Mouse (Mus musculus) small intestine, adult 2 months (tissue): Measurements from ENCODE around the gene Prkcb.

Experiments
- CTCF ChIP-seq: fragments of 200-500 bp; IDR thresholded peaks from 2 replicates; pipeline ENCODE4 v1.5.1; 2012; ENCODE audit warnings: low read depth, mild to moderate bottlenecking, control low read depth, inconsistent platforms, low read length, moderate library complexity, mixed read lengths; ENCODE audit not compliant: insufficient replicate concordance, insufficient read length; ENCODE audit errors: extremely low read depth
- POLR2A ChIP-seq: fragments of 200-500 bp; IDR thresholded peaks from 2 replicates; pipeline ENCODE4 v1.6.1; 2012; ENCODE audit warnings: low read depth, mild to moderate bottlenecking, control low read depth, inconsistent platforms, low read length, moderate library complexity

DNA sequence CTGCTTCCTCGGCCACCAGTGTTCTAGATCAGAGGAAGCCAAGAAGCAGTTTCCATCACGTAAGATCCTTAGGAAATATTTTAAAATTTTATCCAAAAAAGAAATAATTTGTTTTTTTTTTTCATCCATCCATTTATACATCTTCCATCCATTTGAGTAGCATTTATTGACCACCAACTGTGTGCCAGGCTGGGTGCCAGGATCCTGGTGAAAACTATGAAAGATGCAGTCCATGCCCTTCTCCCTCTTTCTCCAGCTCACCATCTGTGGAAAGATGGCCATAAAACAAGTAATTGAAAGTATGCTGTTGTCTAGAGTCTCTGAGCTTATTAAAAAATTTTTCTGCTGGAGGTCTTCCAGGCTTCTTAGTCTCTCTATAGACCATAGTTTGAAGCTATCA lies 341.8 kb downstream of the Prkcb start:
- TF ChIP-seq CTCF (no peak), POLR2A (no peak)
